Mouse (Mus musculus) erythroblast, embryonic 14.5 days (primary cell): ENCODE data around the gene Adam8. TPM values are rescaled to one million over a fixed set of nuclear protein-coding genes. Genes with fewer than 3 reads are reported as not detected.
A peak's percentile ranks its signal among the peaks of the same experiment; 100 is the strongest.

Experiments
- H3K27me3 ChIP-seq: 2 replicates; pipeline ENCODE4 v1.6.1; 2012; ENCODE audit warnings: inconsistent platforms; ENCODE audit not compliant: control insufficient read depth
- H3K36me3 ChIP-seq: 2 replicates; pipeline ENCODE4 v1.6.1; 2012; ENCODE audit warnings: mild to moderate bottlenecking, inconsistent platforms; ENCODE audit not compliant: control insufficient read depth
- H3K4me1 ChIP-seq: 2 replicates; pipeline ENCODE4 v1.6.1; 2012; ENCODE audit warnings: inconsistent platforms; ENCODE audit not compliant: control insufficient read depth
- H3K4me3 ChIP-seq: replicated peaks from 2 replicates; pipeline ENCODE3; 2012; ENCODE audit warnings: moderate library complexity, mild to moderate bottlenecking, inconsistent platforms
- H3K9me3 ChIP-seq: 2 replicates; pipeline ENCODE4 v1.6.1; 2012; ENCODE audit warnings: low read length, inconsistent platforms, mixed read lengths; ENCODE audit not compliant: control insufficient read depth
- GATA1 ChIP-seq: IDR thresholded peaks from 2 replicates; pipeline ENCODE4 v1.6.1; 2012; ENCODE audit warnings: low read length, inconsistent platforms, mixed read lengths
- TAL1 ChIP-seq: IDR thresholded peaks from 3 replicates; pipeline ENCODE4 v1.6.1; 2012; ENCODE audit warnings: low read length, inconsistent platforms, mixed read lengths
- polyA plus RNA-seq: library from polyadenylated mRNA; stranded (reverse); fragments of >175 nt; gene quantifications from 2 replicates; pipeline ENCODE4 v1.2.3, GENCODE M21; 2012

The Adam8 gene
- polyA plus RNA-seq, 1 experiment: 0.21 TPM

GRCm38 (mm10) chr7:139956658-139957057 is 35.7 kb downstream of the Adam8 start:
- Histone ChIP-seq H3K4me3 (no peak overlapping the region), H3K27me3 (peaks cover 23% of the 10 kb centered on the region), H3K36me3 (no peaks in the 10 kb centered on the region), H3K9me3 (no peaks in the 10 kb centered on the region), H3K4me1 (peaks cover 18% of the 10 kb centered on the region)
- TF ChIP-seq GATA1 (no peak), TAL1 (no peak)

DNA sequence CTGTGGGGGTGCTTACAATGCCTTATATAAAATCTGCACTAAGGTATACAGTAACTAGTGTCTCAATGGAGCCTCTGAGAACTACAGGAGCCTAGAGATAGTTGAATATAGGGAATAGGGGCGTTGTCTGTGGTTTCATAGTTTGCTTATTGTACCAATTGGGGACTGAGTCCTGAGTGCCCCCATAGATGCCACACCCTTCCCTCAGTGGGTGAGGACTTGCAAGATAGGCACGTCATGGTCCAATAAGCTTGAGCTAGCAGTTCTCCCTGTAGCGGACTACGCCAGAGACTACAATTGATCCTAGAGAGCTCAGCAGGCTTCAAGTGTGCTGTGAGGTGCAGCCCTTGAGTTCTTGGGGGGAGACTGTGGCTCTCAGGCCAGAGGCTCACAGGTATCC is 36.9 kb downstream of the Adam8 start:
- Histone ChIP-seq H3K4me3 (no peak overlapping the region), H3K36me3 (no peaks in the 10 kb centered on the region), H3K27me3 (peaks cover 23% of the 10 kb centered on the region), H3K9me3 (no peaks in the 10 kb centered on the region), H3K4me1 (peaks cover 26% of the 10 kb centered on the region)
- no peak for TF ChIP-seq TAL1
- TF ChIP-seq GATA1: no peak

DNA sequence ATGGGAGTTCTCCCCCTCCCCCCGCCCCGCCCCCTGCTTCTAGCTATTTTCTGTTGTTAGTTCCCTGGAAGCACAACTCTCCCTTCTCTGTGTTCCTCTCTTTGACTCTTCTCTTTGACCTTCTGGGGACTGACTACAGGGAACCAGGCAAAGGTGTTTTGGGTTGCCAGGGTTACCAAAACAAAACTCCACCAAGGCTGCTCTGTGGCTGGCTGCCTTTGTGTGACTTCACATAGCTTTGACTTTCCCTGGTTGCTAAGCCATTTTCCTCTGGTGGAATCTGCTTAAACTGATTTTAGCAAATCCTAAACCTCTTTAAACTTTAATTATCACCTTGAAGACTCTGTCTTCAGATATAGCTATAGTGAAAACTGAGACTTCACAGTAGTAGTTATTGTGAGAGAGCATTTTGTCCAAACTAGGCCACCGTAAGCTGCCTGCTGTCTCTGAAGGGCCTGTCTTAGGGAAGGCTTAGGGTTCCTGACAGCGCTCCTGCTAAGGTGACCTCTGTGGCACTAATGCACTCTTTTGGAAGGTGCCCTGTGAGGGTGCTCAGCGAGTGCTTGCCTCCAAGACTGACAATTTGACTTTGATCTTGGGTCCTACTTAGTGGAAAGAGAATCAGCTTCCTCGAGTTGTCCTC is 40.2 kb downstream of the Adam8 start:
- peaks cover 36% of the 10 kb centered on the region for H3K4me1 ChIP-seq
- no peaks in the 10 kb centered on the region for H3K9me3 ChIP-seq
- no peak overlapping the region for H3K4me3 ChIP-seq
- peaks cover 23% of the 10 kb centered on the region for H3K27me3 ChIP-seq
- TF ChIP-seq GATA1 (no peak), TAL1 (no peak)
- no peaks in the 10 kb centered on the region for H3K36me3 ChIP-seq

DNA sequence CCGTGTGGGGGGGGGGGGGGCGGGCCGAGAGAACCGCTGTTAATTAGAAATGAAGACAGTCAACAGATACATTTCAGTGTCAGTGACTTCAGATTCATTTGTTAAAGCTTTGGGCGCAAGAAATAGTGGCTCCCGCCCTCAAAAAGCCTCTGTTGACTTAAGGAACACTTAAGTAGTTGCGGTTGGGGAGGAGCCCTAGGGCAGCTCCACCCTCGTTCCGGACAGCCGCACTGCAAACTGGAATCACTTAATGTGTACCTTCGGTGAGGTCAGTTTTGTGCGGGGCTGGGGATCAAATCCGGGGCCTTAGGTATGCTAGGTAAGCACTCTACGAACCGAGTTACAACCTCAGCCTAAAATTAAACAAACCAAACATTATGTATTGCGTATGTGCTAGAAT is 41.3 kb downstream of the Adam8 start:
- H3K27me3 ChIP-seq: peaks cover 27% of the 10 kb centered on the region

DNA sequence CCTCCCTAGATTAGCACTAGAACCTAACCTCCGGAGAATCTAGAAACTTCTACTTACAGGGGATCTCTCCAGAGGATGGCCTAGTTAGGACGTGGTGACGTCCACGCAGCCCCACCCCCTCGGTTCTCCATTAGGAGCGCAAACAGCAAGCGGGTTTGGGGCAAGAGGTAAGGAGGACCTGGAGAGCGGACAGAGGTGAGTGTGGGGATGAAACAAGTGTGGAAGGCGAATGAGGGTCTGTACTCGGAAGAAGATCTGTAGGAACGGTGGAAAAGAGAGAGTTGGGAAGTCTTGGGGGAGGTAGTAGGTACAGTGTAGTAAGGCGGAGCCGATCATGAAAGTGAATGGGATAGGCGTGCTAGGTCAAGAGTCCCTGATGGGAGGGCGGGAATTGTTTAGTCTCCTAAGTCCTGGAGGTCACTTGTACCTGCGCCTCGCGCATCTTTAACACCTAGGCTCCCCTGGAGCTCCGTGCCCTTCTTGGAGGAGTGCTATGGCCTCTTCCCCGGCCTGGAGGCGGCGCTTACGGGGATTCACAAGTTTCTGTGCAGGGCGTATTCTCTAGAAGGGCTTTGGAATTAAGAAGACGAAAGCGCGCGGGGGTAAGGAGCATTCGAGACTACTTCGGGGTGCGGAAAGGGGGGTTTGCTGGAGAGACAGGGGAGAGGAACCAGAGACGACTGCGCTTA is 41.9 kb downstream of the Adam8 start:
- peaks cover 33% of the 10 kb centered on the region for H3K27me3 ChIP-seq
- peak overlapping the region; percentile 67 for H3K4me3 ChIP-seq
- H3K9me3 ChIP-seq: no peaks in the 10 kb centered on the region
- TF ChIP-seq GATA1: no peak
- TF ChIP-seq TAL1: no peak
- peaks cover 23% of the 10 kb centered on the region for H3K4me1 ChIP-seq
- H3K36me3 ChIP-seq: no peaks in the 10 kb centered on the region

More for the DNA sequence above, 41.3 kb downstream of the Adam8 start:
- Histone ChIP-seq H3K4me1 (peaks cover 30% of the 10 kb centered on the region), H3K4me3 (peak overlapping the region; percentile 67), H3K9me3 (no peaks in the 10 kb centered on the region), H3K36me3 (no peaks in the 10 kb centered on the region)
- TF ChIP-seq TAL1: no peak
- TF ChIP-seq GATA1: no peak

DNA sequence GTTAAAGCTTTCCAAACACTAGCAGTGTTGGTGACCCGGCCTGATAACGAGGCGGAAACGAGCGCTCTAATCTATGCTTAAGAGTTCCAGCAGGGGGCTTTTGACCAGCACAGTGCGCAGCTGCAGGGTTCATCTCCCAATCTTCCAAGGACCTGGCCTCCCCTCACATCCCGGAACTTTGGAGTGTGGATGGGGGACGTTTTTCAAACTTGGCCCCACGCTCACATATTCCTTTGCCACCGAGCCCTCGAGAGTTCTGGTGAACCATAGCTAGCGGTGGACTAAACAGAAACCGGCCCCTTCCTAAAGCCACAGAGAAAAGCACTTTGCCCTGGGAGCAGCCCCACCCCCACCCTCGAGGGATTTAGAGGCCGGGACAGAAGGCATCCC is 42.5 kb downstream of the Adam8 start:
- H3K4me3 ChIP-seq: peak overlapping the region; percentile 67
- H3K4me1 ChIP-seq: peaks cover 18% of the 10 kb centered on the region
- no peaks in the 10 kb centered on the region for H3K9me3 ChIP-seq
- peaks cover 39% of the 10 kb centered on the region for H3K27me3 ChIP-seq
- TF ChIP-seq TAL1 (no peak), GATA1 (no peak)
- H3K36me3 ChIP-seq: no peaks in the 10 kb centered on the region

- H3K27me3 ChIP-seq: peaks cover 73% of the 10 kb centered on the region
- H3K4me1 ChIP-seq: peaks cover 14% of the 10 kb centered on the region
- no peak overlapping the region for H3K4me3 ChIP-seq
- no peaks in the 10 kb centered on the region for H3K36me3 ChIP-seq
- TF ChIP-seq GATA1: no peak
- TF ChIP-seq TAL1: no peak
- peaks cover 4% of the 10 kb centered on the region; the same call in 1 of the 2 replicates for H3K9me3 ChIP-seq
Measured at GRCm38 (mm10) chr7:139946032-139946431, 46.3 kb downstream of the Adam8 start.

DNA sequence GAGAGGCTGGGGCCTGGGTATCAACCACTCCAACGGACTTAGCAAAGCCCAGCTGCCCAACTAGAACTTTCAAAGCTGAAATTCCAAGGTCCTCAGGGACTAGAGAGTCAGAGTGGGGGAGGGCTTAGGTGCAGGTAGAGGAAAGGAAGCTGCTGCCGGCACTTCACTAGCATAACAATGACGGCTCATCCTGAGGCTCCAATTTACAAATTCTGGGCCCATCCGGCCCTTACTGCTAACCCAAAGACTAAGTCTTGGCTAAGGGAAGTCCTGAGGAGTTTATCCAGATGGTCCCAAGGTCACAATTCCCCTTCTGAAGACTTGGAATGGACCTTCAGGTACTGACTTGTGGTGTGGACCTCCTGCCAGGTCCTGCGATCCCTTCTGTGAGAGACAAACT is 46.8 kb downstream of the Adam8 start:
- Histone ChIP-seq H3K9me3 (peaks cover 4% of the 10 kb centered on the region; the same call in 1 of the 2 replicates), H3K4me3 (no peak overlapping the region), H3K36me3 (no peaks in the 10 kb centered on the region), H3K4me1 (peaks cover 10% of the 10 kb centered on the region), H3K27me3 (peaks cover 78% of the 10 kb centered on the region)
- TF ChIP-seq TAL1: no peak
- no peak for TF ChIP-seq GATA1
